Mouse (Mus musculus): ENCODE data around the gene Gpc3.

DNA sequence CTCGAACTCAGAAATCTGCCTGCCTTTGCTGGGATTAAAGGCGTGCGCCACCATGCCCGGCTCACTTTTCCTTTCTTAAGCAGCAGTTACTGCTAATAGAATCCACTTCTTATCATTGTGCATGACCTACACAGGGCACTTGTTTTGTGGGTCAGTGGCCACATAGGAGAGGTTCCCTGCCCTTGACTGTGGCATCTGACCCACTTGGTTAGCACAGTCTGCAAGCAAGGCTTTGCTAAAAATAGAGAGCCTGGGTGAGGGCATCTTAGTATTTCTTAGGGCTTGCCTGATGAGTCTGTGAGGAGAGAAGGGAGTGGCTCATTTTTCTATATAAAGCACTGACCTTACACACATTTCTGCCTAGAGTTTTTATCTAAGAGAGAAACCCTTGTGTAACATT is 376.3 kb downstream of the Gpc3 start:
- TF ChIP-seq POLR2A (IDR thresholded peaks at IDR 0.05; ENCODE audit: low read depth, low read length), result no peak
- no peak for TF ChIP-seq JUND (conservative IDR thresholded peaks at IDR 0.05; ENCODE audit: low read depth, low read length)
- TF ChIP-seq E2F4 (IDR thresholded peaks at IDR 0.05; ENCODE audit: insufficient replicate concordance, low read depth, low read length), result no peak
- no peak for TF ChIP-seq USF1 (IDR thresholded peaks at IDR 0.05; ENCODE audit: low read depth, low read length)
- no peak for TF ChIP-seq ZNF384 (IDR thresholded peaks at IDR 0.05; ENCODE audit: low read depth, low read length)
- TF ChIP-seq CTCF (conservative IDR thresholded peaks at IDR 0.05 in 1 of 2, IDR thresholded peaks at IDR 0.05 in 1 of 2; ENCODE audit: low read depth in 2 of 2, low read length in 2 of 2), result no peak
- no peak for TF ChIP-seq ETS1 (conservative IDR thresholded peaks at IDR 0.05; ENCODE audit: low read depth, low read length)
- TF ChIP-seq SIN3A (IDR thresholded peaks at IDR 0.05; ENCODE audit: low read length), result no peak
- TF ChIP-seq MYC (IDR thresholded peaks at IDR 0.05; ENCODE audit: low read depth, low read length), result no peak
- no peak for TF ChIP-seq EP300 (IDR thresholded peaks at IDR 0.05; ENCODE audit: low read length)
- TF ChIP-seq IRF4 (IDR thresholded peaks at IDR 0.05; ENCODE audit: low read depth, low read length), result no peak
- no peak for TF ChIP-seq UBTF (IDR thresholded peaks at IDR 0.05; ENCODE audit: low read depth, low read length)

Data from CH12.LX (cell line).